Mouse (Mus musculus) megakaryocyte, embryonic 14.5 days (primary cell): Measurements from ENCODE around the gene Atp6v1b1.

Experiments
- FLI1 ChIP-seq: IDR thresholded peaks from 2 replicates; pipeline ENCODE4 v1.6.1; 2012; ENCODE audit warnings: low read length, inconsistent platforms, mixed read lengths
- GATA1 ChIP-seq: IDR thresholded peaks from 3 replicates; pipeline ENCODE4 v1.6.1; 2012; ENCODE audit warnings: mixed read lengths, low read length, inconsistent platforms, borderline replicate concordance

DNA sequence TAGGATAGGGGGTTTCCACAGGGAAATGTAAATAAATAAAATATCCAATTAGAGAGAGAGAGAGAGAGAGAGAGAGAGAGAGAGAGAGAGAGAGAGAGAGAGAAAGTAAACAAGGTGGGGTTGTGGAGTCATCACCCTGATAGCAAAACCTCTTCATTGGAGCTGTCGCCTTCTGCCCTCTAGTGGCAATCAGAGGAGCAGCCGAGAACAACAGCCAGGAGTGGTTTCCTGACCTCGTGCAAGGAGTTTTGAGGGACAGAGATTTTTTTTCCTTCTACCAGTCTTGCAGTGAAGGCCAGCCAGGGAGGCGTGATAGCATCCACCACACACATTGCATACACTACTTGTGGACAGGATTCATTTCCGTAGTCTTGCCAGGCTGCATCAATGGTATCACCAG lies 36.2 kb downstream of the Atp6v1b1 start:
- TF ChIP-seq GATA1: no peak
- TF ChIP-seq FLI1: no peak
